Mouse (Mus musculus): ENCODE results near the gene Dcaf8. TPM values are rescaled to one million over a fixed set of nuclear protein-coding genes. Genes with fewer than 3 reads are reported as not detected.

The Dcaf8 gene
- total and polyA plus RNA-seq, 3 experiments, result 31.7 to 49.0 (median 45.8) TPM

DNA sequence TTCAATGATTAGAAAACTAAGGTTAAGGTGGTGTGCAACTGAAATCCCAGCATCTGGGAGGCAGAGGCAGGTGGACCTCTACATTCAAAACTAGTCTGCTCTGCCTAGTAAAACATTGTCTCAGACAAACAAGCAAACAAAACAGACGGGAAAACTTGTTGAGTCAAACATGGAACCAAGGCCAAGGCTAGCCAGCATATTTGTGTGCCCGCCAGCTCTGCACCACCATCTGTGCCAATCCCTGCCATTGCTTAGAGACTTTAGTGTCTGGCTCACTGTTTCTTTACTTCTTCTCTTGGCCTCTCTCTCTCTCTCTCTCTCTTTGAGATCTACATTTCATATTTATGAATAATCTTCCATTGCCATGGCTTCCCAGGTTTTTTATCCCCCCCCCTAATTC is 80.3 kb downstream of the Dcaf8 start:
- TF ChIP-seq MAFK (IDR thresholded peaks at IDR 0.05; ENCODE audit: borderline replicate concordance, low read depth, low read length), result no peak
- TF ChIP-seq KAT2A (conservative IDR thresholded peaks at IDR 0.05; ENCODE audit: low read depth, low read length), result no peak
- no peak for TF ChIP-seq EP300 (IDR thresholded peaks at IDR 0.05; ENCODE audit: low read depth in 1 of 2, low read length in 2 of 2)
- no peak for TF ChIP-seq USF2 (IDR thresholded peaks at IDR 0.05; ENCODE audit: borderline replicate concordance in 1 of 2, insufficient read depth in 1 of 2, low read depth in 1 of 2, low read length in 2 of 2)
- no peak for TF ChIP-seq USF1 (IDR thresholded peaks at IDR 0.05; ENCODE audit: low read depth, low read length)
- no peak for TF ChIP-seq TBP (IDR thresholded peaks at IDR 0.05; ENCODE audit: low read depth, low read length)
- no peak for TF ChIP-seq POLR2AphosphoS2 (IDR thresholded peaks at IDR 0.05; ENCODE audit: low read length)
- TF ChIP-seq CTCF (IDR thresholded peaks at IDR 0.05 in 2 of 3, conservative IDR thresholded peaks at IDR 0.05 in 1 of 3; ENCODE audit: control insufficient read depth in 1 of 3, insufficient read depth in 1 of 3, low read depth in 2 of 3, low read length in 3 of 3, poor library complexity in 1 of 3, severe bottlenecking in 1 of 3), result no peak
- TF ChIP-seq POLR2AphosphoS5 (IDR thresholded peaks at IDR 0.05; ENCODE audit: borderline replicate concordance, low read depth, low read length), result no peak
- no peak for TF ChIP-seq JUND (IDR thresholded peaks at IDR 0.05; ENCODE audit: low read depth, low read length)
- no peak for TF ChIP-seq POLR2A (IDR thresholded peaks at IDR 0.05; ENCODE audit: control insufficient read depth in 1 of 2, insufficient read depth in 1 of 2, low read depth in 1 of 2, low read length in 2 of 2, poor library complexity in 1 of 2)
- no peak for TF ChIP-seq UBTF (IDR thresholded peaks at IDR 0.05; ENCODE audit: borderline replicate concordance, insufficient read depth, low read depth, low read length)
- no peak for TF ChIP-seq ELF1 (IDR thresholded peaks at IDR 0.05; ENCODE audit: low read depth, low read length)
- TF ChIP-seq SIN3A (IDR thresholded peaks at IDR 0.05; ENCODE audit: low read length), result no peak
- no peak for TF ChIP-seq HCFC1 (IDR thresholded peaks at IDR 0.05; ENCODE audit: low read depth, low read length)
- no peak for TF ChIP-seq MAX (IDR thresholded peaks at IDR 0.05; ENCODE audit: low read length)
- no peak for TF ChIP-seq ZC3H11A (IDR thresholded peaks at IDR 0.05; ENCODE audit: low read depth, low read length)
- no peak for TF ChIP-seq NELFE (IDR thresholded peaks at IDR 0.05; ENCODE audit: low read depth, low read length)
- Histone ChIP-seq H3K4me1 (ENCODE audit: control insufficient read depth in 1 of 2, insufficient read depth in 2 of 2, low read length in 2 of 2) (no peaks in the 10 kb centered on the region), H3K9me3 (replicated peaks; ENCODE audit: insufficient read depth, low read length) (no peaks in the 10 kb centered on the region)

DNA sequence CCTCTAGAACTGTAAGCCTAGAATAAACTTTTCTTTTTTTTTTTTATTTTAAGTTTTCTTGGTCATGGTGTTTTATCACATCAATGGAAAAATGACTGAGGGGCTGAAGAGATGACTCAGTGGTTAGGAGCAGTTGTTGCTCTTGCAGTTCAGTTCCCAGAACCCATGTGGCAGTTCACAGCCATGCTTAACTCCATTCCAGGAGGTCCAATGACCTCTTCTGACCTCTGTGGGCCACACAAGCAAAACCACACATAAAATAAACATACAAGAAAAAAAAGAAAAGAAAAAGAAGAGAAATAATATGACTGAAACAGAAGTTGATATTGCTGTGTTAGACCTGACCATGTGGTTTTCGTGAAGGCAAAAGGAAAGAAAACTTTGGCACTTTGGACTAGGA is 81.3 kb downstream of the Dcaf8 start:
- no peak overlapping the region for H3K27ac ChIP-seq (ENCODE audit: control insufficient read depth, low read depth, low read length)
- no peaks in the 10 kb centered on the region for H3K4me1 ChIP-seq (ENCODE audit: control insufficient read depth in 1 of 2, insufficient read depth in 2 of 2, low read length in 2 of 2)
- H3K27me3 ChIP-seq (ENCODE audit: control insufficient read depth in 1 of 2, insufficient read depth in 2 of 2, low read length in 2 of 2), result peaks cover 6 to 11% of the 10 kb centered on the region in 2 experiments; a peak in 3 of 4 replicates
- H3K4me3 ChIP-seq (ENCODE audit: control insufficient read depth in 1 of 2, insufficient read depth in 1 of 2, low read depth in 2 of 2, low read length in 2 of 2), result no peak overlapping the region
- no peaks in the 10 kb centered on the region for H3K79me2 ChIP-seq (ENCODE audit: control insufficient read depth, insufficient read depth, low read length, poor library complexity)
- TF ChIP-seq RCOR1 (IDR thresholded peaks at IDR 0.05; ENCODE audit: low read depth, low read length), result no peak
- TF ChIP-seq KAT2A (conservative IDR thresholded peaks at IDR 0.05; ENCODE audit: low read depth, low read length), result no peak
- TF ChIP-seq TCF12 (IDR thresholded peaks at IDR 0.05; ENCODE audit: low read depth, low read length), result no peak
- no peak for TF ChIP-seq JUND (IDR thresholded peaks at IDR 0.05; ENCODE audit: low read depth, low read length)
- TF ChIP-seq SMC3 (IDR thresholded peaks at IDR 0.05; ENCODE audit: low read depth, low read length), result no peak
- TF ChIP-seq ELF1 (IDR thresholded peaks at IDR 0.05; ENCODE audit: low read depth, low read length), result no peak
- no peak for TF ChIP-seq MYC (IDR thresholded peaks at IDR 0.05; ENCODE audit: low read depth, low read length)
- no peak for TF ChIP-seq MAZ (IDR thresholded peaks at IDR 0.05; ENCODE audit: low read depth, low read length)
- TF ChIP-seq CTCF (IDR thresholded peaks at IDR 0.05 in 2 of 3, conservative IDR thresholded peaks at IDR 0.05 in 1 of 3; ENCODE audit: control insufficient read depth in 1 of 3, insufficient read depth in 1 of 3, low read depth in 2 of 3, low read length in 3 of 3, poor library complexity in 1 of 3, severe bottlenecking in 1 of 3), result no peak
- TF ChIP-seq GABPA (IDR thresholded peaks at IDR 0.05; ENCODE audit: low read depth, low read length), result no peak
- TF ChIP-seq MAFK (IDR thresholded peaks at IDR 0.05; ENCODE audit: borderline replicate concordance, low read depth, low read length), result no peak
- no peak for DNase-seq (ENCODE audit: low read depth, low spot score)
- H3K9ac ChIP-seq (ENCODE audit: control insufficient read depth, low read depth, low read length, poor library complexity, severe bottlenecking), result no peak overlapping the region
- H3K36me3 ChIP-seq (ENCODE audit: control insufficient read depth in 1 of 2, insufficient read depth in 2 of 2, low read length in 2 of 2), result no peaks in the 10 kb centered on the region
- H3K9me3 ChIP-seq (replicated peaks; ENCODE audit: insufficient read depth, low read length), result no peaks in the 10 kb centered on the region

More for the DNA sequence above, 80.3 kb downstream of the Dcaf8 start:
- H3K27me3 ChIP-seq (ENCODE audit: control insufficient read depth in 1 of 2, insufficient read depth in 2 of 2, low read length in 2 of 2), result peaks cover 6 to 11% of the 10 kb centered on the region in 2 experiments; a peak in 3 of 4 replicates
- H3K27ac ChIP-seq (ENCODE audit: control insufficient read depth, low read depth, low read length), result no peak overlapping the region
- H3K36me3 ChIP-seq (ENCODE audit: control insufficient read depth in 1 of 2, insufficient read depth in 2 of 2, low read length in 2 of 2), result no peaks in the 10 kb centered on the region
- no peak overlapping the region for H3K9ac ChIP-seq (ENCODE audit: control insufficient read depth, low read depth, low read length, poor library complexity, severe bottlenecking)
- H3K79me2 ChIP-seq (ENCODE audit: control insufficient read depth, insufficient read depth, low read length, poor library complexity), result no peaks in the 10 kb centered on the region
- DNase-seq (ENCODE audit: low read depth, low spot score), result no peak
- H3K4me3 ChIP-seq (ENCODE audit: control insufficient read depth in 1 of 2, insufficient read depth in 1 of 2, low read depth in 2 of 2, low read length in 2 of 2), result no peak overlapping the region

All from MEL (cell line).